Mouse (Mus musculus) adrenal gland, postnatal 36 days (tissue): Measurements from ENCODE around the gene Atp5d. TPM values are rescaled to one million over a fixed set of nuclear protein-coding genes. Genes with fewer than 3 reads are reported as not detected.

Experiments
- DNase-seq, 2 experiments: peaks; one replicate each; pipeline ENCODE4 v3.0.0; 2021; ENCODE audit warnings: mixed read lengths in 1 of 2
- total RNA-seq, 2 experiments: library from RNA; stranded (reverse); gene quantifications; 2 replicates each; pipeline ENCODE4 v1.2.3; 2021

The Atp5d gene
- total RNA-seq, 2 experiments from 2014 or later = 561 to 735 TPM

DNA sequence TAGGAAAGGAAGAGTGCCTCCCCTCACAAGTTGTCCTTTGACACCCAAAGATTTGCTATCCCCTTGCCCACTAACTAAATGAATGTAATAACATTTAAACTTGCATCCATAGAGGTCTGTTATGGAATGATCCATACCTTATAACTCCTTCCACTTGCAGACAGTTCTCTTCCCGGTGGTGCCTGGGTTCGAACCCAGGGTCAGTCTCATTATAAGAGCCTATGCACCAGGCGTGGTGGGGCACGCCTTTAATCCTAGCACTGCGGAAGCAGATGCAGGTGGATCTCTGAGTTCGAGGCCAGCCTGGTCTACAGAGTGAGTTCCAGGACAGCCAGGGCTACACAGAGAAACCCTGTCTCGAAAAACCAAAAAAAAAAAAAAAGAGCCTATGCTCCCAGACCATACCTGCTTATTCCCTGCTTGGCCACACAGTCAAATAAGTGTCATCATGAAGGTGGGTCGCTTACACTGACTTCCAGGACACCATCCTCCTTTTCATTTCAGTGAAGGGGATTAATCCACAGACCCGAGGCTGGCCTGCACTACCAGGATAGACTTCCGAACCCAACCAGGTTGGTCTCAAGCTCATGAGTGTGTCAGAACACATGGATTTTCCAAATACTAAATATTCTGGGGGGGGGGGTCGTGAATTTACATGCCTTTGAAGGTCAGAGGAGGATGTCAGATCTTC lies 1.7 kb downstream of the Atp5d start:
- DNase-seq = no peak

DNA sequence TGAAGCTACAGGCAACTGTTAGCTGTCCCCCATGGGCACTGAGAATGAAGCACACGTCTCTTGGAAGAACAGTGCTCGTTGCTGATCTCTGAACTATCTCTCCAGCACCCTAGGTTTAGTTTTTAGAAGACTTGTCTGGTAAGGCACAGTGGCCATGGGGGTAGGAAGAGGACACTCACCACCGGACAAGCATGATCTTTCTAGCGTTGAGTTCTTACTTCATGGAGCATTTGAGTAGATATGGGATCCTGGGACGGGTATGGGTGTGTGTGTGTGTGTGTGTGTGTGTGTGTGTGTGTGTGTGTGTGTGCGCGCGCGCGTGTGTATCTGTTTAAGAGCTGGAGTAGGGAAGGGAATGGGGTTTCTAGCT lies 2.2 kb downstream of the Atp5d start, which contains the start of gene Cbarp:
Gene Cbarp, minus strand, starts transcription at position 170 of the 370 bp plus-strand sequence.
- no peak for DNase-seq

DNA sequence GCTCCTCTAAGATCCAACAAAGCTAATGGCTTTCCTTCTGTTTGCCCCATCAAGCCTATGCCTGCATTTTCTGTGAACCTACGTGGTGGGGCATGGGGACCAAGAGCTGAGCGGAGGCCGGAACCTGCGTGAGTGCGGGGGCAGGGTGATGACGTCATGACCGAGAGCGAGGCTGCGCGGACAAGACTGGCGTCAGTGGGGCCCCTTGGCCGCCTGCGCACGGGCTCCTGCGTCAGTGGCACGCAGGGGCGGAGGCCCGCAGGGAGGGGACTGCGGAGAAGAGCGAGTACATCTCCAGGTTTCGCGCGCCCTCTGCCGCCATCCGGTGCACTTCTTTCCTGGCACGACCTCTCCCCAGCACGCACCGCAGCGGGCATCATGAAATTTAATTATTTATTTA lies 2.8 kb downstream of the Atp5d start:
- DNase-seq = peak; percentile 98

- peak; percentile 95 to 97 for DNase-seq
Measured at GRCm38 (mm10) chr10:80141786-80142529, 3.5 kb downstream of the Atp5d start.

- DNase-seq = no peak
Measured at GRCm38 (mm10) chr10:80142530-80142925, 4.1 kb downstream of the Atp5d start.

DNA sequence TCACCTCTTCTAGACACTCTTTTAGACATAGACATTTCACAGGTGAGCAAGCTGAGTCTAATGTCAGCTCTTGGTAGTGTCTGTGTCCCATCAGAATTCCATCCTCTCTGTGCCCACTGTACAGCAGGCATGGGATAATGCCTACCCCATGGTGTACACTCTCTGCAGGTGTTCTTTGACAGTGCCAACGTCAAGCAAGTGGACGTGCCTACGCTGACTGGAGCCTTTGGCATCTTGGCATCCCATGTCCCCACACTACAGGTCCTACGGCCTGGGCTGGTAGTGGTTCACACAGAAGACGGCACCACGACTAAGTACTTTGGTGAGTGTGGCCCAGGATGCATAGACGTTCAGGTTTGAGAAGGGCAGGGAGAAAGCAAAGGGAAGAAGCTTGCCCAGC lies 5.2 kb downstream of the Atp5d start:
- DNase-seq = no peak

DNA sequence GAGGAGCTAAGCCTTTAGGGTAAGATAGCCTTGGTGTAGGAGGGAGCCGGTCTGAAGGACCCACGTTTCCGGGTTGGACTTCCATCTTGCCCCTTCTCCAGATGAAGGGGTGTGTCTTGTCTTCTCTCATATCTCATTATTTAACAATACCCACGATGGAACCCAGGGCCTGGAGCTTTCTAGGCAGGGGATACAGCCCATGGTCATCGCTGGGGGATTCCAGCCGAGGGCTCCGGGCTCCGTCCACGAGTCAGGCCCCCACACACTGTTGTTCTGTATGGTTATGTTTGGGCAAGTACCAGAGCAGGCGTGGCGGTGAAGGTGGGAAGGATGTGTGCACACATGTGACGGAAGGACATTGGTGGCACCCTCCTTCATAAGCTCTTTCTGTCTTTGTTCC lies 5.7 kb downstream of the Atp5d start:
- no peak for DNase-seq

- peak; percentile 80 to 86 for DNase-seq
Measured at GRCm38 (mm10) chr10:80144864-80145838, 6.7 kb downstream of the Atp5d start.

DNA sequence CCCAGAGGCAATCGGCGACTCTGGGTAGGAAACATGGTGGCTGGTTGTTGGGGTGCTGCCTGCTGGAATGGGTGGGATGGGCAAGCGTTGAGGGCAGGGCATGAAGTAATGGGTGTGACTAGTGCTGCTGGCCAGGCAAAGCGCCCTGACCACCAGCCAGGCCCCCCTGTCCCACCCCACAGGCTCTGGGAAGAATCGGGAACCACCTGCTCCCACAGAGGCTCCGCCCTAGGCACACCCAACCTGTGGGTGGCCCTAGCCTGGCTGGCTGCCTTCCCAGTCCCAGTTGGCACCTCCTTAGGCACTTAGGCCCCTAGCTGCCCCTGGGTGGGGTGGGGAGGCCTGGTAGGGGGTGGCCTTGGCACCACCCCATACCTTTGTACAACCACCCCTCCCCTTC lies 7.5 kb downstream of the Atp5d start:
- no peak for DNase-seq

DNA sequence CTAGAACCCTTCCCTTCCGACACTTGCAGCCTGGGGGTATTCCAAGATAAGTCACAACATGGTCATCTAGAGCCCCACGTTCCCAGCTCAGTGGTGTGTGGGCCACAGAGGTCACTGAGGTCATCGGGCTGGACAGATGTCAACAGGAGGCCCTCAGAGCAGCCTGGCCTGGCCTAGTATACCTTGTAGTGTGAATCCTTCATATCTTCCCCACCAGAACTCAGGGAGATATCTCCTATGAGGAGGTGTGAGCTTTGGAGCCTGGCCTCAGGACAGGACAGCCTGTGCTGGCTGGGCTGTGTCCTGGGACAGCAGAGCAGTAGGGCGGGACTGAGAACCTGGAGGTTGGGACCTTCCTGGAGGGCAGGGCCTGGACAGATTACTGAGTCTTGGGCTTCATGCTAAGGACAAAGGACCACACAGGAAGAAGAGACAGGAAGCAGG lies 8.2 kb downstream of the Atp5d start:
- no peak for DNase-seq

DNA sequence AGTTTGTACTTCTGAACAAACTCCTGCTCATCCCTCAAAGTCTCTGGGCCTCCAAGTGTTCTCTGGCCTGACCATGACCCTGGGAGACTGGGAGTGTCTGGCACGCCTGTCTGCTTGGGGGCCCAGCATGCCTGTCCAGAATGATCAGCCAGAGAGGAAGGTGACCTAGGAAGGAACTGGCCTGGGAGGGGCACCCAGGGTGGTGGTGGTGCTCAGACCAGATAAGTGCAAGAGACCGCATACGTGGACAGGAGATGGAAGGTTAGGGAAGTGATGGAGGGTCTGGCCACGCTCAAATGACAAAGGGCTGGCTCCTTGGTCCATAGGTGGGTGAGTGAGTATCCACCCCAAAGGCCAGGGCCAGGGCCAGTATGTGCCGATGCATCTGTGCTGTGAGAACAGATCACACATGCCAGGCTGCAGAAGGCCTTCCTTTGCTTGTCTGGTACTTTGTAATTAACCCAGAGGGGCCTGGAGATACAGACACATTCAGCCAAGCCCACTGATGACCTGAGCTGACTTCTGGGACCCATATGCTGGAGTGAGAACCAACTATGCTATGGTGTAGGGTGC lies 8.8 kb downstream of the Atp5d start:
- no peak for DNase-seq

GRCm38 (mm10) chr10:80147719-80148601 lies 9.5 kb downstream of the Atp5d start, which contains the start of gene Midn:
Gene Midn, plus strand, starts transcription at chr10:80148272.
- peak; percentile 93 for DNase-seq

GRCm38 (mm10) chr10:80148610-80149290 lies 10.3 kb downstream of the Atp5d start:
- DNase-seq = peak; percentile 97

DNA sequence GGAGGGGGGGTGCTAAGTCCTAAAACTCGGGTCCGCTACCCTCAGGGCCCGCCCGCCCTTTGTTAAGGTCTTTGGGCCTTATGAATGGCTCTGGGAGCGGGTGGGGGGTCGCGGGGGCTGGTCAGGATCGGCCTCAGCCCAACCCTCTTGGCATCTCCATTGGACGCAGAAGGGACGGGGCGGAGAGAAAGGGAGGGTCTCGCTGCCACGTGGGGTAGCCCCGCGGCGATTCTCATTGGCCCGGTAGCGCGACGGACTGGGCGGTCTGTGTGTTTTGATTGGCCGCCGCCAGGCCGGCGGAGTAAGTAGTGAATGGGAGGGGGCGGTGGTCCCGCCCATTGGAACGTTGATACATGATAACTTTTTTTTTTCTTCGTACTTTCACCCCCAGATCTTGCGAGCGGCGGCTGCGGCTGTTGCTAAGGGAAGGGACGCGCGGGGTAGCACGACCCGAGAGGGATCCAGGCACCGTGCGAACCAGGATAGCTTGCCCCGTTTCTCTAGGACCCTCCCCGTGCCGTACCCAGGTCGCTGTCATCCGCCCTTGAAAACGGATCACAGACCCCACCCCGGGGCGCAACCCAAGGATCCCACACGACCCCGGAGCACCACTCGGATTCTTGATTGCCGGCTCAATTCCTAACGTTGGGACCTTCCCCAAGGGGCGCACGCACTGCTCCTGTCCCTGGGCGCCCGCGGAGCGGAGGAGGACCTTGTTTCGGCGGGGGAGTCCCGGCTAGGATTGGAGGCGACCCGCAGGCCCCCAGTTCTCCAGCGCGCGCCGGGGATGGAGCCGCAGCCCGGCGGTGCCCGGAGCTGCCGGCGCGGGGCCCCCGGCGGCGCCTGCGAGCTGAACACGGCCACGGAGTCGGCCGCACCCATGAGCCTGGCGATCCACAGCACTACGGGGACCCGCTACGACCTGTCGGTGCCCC lies 11.1 kb downstream of the Atp5d start:
- peak; percentile 97 to 98 for DNase-seq

DNA sequence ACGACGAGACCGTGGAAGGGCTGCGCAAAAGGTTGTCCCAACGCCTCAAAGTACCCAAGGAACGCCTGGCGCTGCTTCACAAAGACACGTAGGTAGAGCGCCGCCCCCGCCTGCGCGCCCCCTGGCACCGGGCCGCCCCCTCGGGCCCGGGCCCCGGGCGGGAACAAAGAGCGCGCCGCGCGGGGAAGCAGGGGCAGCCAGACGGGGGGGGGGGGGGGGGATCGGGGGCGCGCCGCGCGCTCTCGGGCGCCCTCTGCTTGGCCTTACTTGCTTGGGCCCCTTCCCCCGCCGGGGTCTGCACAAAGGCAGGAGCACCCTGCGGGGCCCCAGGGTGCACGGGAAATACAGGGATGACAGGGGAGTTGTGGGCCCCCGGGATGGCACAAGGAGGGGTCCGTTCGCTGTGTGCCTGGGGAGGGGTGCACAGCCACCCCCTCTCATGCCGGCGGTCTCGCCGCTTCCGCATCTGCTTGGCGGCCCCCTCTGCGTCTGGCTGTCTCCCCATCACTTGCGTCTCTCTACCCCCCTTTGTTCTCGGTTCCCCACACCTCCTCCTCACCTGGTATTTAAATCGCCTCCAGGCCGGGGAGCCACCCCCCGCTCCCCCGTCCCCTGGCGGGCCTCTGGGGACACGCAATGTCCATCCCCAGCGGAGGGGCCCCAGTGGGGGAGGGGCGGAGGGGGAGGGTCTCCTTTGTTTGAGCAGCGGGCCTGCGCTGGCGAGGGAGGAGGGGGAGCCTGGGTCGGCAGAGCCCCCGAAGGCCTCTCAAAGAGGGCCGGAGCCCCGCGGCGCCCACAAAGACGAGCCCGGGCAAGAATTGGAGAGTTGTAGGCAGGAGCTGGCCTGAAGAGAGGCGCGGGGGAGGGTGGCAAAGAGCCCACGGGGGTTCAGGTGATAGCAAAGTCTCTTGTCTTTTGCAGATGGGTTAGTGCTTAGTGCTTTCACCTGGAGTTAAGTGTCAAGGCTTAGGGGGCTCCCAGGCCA lies 12.1 kb downstream of the Atp5d start:
- peak in 1 of 2 experiments; percentile 65 for DNase-seq

- peak; percentile 76 to 86 for DNase-seq
Measured at GRCm38 (mm10) chr10:80151211-80152034, 13.0 kb downstream of the Atp5d start.
